Mouse (Mus musculus) midbrain, embryonic 15.5 days (tissue): ENCODE measurements around the gene Tnfrsf4. TPM values are rescaled to one million over a fixed set of nuclear protein-coding genes. Genes with fewer than 3 reads are reported as not detected.

Experiments
- ATAC-seq: fragments of 200-750 bp; cut with Nextera tagmentation; replicated peaks from 2 replicates; pipeline ENCODE4 v1.8.0; 2017; ENCODE audit warnings: moderate TSS enrichment
- H3K27ac ChIP-seq: fragments of 300-500 bp; sonication (generic); 2 replicates; pipeline ENCODE4 v1.5.1; 2015; ENCODE audit warnings: mild to moderate bottlenecking, inconsistent platforms
- H3K27me3 ChIP-seq: fragments of 300-500 bp; sonication (generic); replicated peaks from 2 replicates; pipeline ENCODE4 v1.6.1; 2015; ENCODE audit warnings: inconsistent platforms
- H3K36me3 ChIP-seq: fragments of 300-500 bp; sonication (generic); replicated peaks from 2 replicates; pipeline ENCODE4 v1.6.1; 2015; ENCODE audit warnings: inconsistent platforms
- H3K4me1 ChIP-seq: fragments of 300-500 bp; sonication (generic); 2 replicates; pipeline ENCODE4 v1.6.1; 2015; ENCODE audit warnings: inconsistent platforms
- H3K4me2 ChIP-seq: fragments of 300-500 bp; sonication (generic); 2 replicates; pipeline ENCODE4 v1.6.1; 2015; ENCODE audit warnings: inconsistent platforms, mild to moderate bottlenecking, moderate library complexity
- H3K4me3 ChIP-seq: fragments of 300-500 bp; sonication (generic); 2 replicates; pipeline ENCODE4 v1.5.1; 2015; ENCODE audit warnings: mild to moderate bottlenecking, inconsistent platforms
- H3K9ac ChIP-seq: fragments of 300-500 bp; sonication (generic); 2 replicates; pipeline ENCODE4 v1.6.1; 2015; ENCODE audit warnings: mild to moderate bottlenecking, inconsistent platforms
- H3K9me3 ChIP-seq: fragments of 300-500 bp; sonication (generic); 2 replicates; pipeline ENCODE4 v1.6.1; 2016; ENCODE audit warnings: inconsistent platforms
- WGBS: fragments of 180-500 bp; shearing (Covaris S2); methylation state at CpG from one replicate; pipeline ENCODE4 v1.1.7; 2015; ENCODE audit warnings: mixed read lengths; 5-methylcytosine and 5-hydroxymethylcytosine counted together
- polyA plus RNA-seq: library from polyadenylated mRNA; unstranded; fragments of >200 nt; fragmentation: Nextera tagmentation; extraction: Ambion mirVana; gene quantifications from 2 replicates; pipeline ENCODE4 v1.2.1, GENCODE M21; 2015

The Tnfrsf4 gene
- polyA plus RNA-seq = 0.56 and 0.83 TPM in 2 replicates

GRCm38 (mm10) chr4:156013637-156014036 is at the start of gene Tnfrsf4:
Gene Tnfrsf4, plus strand, starts transcription at chr4:156013843.
- Histone ChIP-seq H3K36me3 (peaks cover 37% of the 10 kb centered on the region), H3K4me2 (no peak within 1 kb of the TSS), H3K27ac (no peak within 1 kb of the TSS), H3K4me3 (no peak within 1 kb of the TSS), H3K4me1 (no peaks in the 10 kb centered on the region), H3K9ac (no peak within 1 kb of the TSS), H3K27me3 (no peaks in the 10 kb centered on the region), H3K9me3 (no peaks in the 10 kb centered on the region)
- 92% methylated on average over 8 of the region's 8 CpGs for WGBS
- no peak for ATAC-seq

DNA sequence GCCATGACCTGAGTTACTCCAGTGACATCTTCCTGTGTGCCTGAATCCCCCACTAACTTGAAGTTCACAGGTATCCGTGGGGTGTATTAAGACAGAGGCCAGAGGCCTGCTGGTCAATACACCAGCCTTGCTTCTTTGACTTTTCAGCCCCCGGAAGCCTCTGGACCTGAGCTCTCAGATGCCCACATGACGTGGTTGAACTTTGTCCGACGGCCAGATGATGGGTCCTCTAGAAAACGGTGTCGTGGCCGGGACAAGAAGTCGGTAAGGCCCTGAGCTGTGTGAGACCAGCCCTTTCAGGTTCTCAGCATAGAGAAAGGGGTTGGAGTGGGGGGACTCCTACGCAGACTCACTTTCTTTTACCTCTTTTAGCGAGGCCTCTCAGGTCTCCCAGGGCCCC is 49.2 kb upstream of the Tnfrsf4 start:
- Histone ChIP-seq H3K9ac (no peak overlapping the region), H3K9me3 (no peaks in the 10 kb centered on the region), H3K4me2 (no peak overlapping the region), H3K4me3 (no peak overlapping the region), H3K36me3 (peaks cover 14% of the 10 kb centered on the region), H3K4me1 (peaks cover 19% of the 10 kb centered on the region), H3K27me3 (no peaks in the 10 kb centered on the region), H3K27ac (no peak overlapping the region)
- WGBS = 90% methylated on average over 11 of the region's 11 CpGs
- ATAC-seq = no peak

- H3K27me3 ChIP-seq = no peaks in the 10 kb centered on the region
- no peak overlapping the region for H3K27ac ChIP-seq
- H3K36me3 ChIP-seq = peaks cover 14% of the 10 kb centered on the region
- H3K9me3 ChIP-seq = no peaks in the 10 kb centered on the region
- H3K4me3 ChIP-seq = no peak overlapping the region
- ATAC-seq = no peak
- no peak overlapping the region for H3K9ac ChIP-seq
- WGBS = 85% methylated on average over 13 of the region's 13 CpGs
- no peak overlapping the region for H3K4me2 ChIP-seq
- no peaks in the 10 kb centered on the region for H3K4me1 ChIP-seq
These were observed 44.5 kb upstream of the Tnfrsf4 start for GRCm38 (mm10) chr4:155969043-155969653.

- ATAC-seq = no peak
These were observed 43.4 kb upstream of the Tnfrsf4 start for GRCm38 (mm10) chr4:155970286-155970685.

DNA sequence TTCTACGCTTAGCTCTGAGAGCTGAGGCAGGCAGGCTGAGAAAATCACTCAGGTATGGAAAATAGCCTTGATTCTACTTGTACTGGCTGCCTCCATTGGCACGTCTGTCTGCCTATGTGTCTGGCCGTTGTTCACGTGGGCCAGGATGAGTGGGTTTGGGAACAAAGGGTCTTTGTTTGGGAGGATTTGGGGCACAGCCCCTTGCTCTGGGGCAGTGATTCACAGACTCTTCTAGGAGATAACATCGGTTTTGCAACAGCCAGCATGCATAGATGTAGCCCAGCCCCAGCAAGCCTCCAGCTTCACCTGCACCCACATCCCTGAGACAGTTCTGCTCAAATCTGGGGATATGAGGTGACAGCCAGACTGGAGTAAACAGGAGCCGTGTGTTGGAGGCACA is 41.0 kb upstream of the Tnfrsf4 start:
- H3K4me1 ChIP-seq = no peaks in the 10 kb centered on the region
- no peaks in the 10 kb centered on the region for H3K36me3 ChIP-seq
- H3K9me3 ChIP-seq = no peaks in the 10 kb centered on the region
- no peak overlapping the region for H3K4me3 ChIP-seq
- H3K27ac ChIP-seq = no peak overlapping the region
- 36% methylated on average over 6 of the region's 6 CpGs for WGBS
- H3K4me2 ChIP-seq = no peak overlapping the region
- no peak for ATAC-seq
- no peaks in the 10 kb centered on the region for H3K27me3 ChIP-seq
- H3K9ac ChIP-seq = no peak overlapping the region

More at GRCm38 (mm10) chr4:155970286-155970685, 43.4 kb upstream of the Tnfrsf4 start:
- H3K4me3 ChIP-seq = no peak overlapping the region
- H3K27me3 ChIP-seq = no peaks in the 10 kb centered on the region
- no peak overlapping the region for H3K4me2 ChIP-seq
- WGBS = 81% methylated on average over 5 of the region's 5 CpGs
- H3K9me3 ChIP-seq = no peaks in the 10 kb centered on the region
- H3K9ac ChIP-seq = no peak overlapping the region
- peaks cover 9% of the 10 kb centered on the region; the same call in 1 of the 2 replicates for H3K36me3 ChIP-seq
- H3K27ac ChIP-seq = no peak overlapping the region
- no peaks in the 10 kb centered on the region for H3K4me1 ChIP-seq

DNA sequence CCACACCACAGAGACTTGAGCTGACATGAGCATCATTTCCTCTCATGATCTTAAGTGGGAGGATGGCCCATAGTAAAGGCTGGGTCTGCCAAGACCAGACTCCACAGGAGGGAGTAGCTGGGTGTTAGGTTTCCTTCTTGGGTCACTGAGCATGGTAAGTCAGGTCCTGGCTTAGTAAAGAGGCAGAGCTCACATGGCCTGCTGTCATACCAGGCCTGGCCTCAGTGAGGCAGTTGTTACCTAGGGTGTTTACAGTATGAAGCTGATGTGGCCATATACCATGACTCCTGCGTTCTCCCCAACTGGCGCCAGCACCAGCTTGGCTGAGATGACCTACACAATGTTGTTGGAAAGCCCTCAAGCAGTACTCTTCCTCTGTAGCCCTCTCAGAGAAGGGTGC is 40.4 kb upstream of the Tnfrsf4 start:
- no peaks in the 10 kb centered on the region for H3K36me3 ChIP-seq
- no peak overlapping the region for H3K4me3 ChIP-seq
- no peak overlapping the region for H3K27ac ChIP-seq
- no peaks in the 10 kb centered on the region for H3K9me3 ChIP-seq
- no peak overlapping the region for H3K9ac ChIP-seq
- H3K4me2 ChIP-seq = no peak overlapping the region
- WGBS = 87% methylated on average over 2 of the region's 2 CpGs
- no peak for ATAC-seq
- no peaks in the 10 kb centered on the region for H3K4me1 ChIP-seq
- no peaks in the 10 kb centered on the region for H3K27me3 ChIP-seq

DNA sequence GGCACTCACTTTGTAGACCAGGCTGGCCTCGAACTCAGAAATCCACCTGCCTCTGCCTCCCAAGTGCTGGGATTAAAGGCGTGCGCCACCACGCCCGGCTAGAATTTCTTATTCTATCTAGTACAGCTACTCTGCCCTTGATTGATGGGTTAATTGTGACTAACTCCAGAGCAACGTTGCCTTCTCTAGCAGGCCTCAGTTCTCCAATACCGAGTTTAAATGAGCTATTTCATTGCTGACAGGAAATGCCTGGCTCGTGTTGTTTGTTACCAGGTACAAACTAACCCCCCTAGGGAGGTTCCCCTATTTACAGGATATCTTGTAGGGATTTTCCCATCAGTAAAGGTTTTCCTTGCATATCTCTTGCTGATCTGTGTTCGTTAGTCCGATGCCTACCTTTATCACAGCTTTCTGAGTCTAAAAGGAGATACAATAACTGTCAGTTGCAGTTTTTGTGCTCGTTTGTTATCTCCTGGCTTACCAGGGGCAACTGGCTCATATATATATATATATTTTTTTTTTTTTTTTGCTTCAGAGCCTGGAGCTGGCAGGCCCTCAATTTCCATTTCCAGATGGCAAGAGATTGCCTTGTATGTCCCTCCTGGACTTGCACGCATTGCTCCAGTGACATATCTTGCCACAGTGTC is 32.1 kb upstream of the Tnfrsf4 start:
- no peak for ATAC-seq
- no peak overlapping the region for H3K4me3 ChIP-seq
- H3K9me3 ChIP-seq = no peaks in the 10 kb centered on the region
- no peak overlapping the region for H3K27ac ChIP-seq
- H3K36me3 ChIP-seq = no peaks in the 10 kb centered on the region
- H3K27me3 ChIP-seq = no peaks in the 10 kb centered on the region
- no peak overlapping the region for H3K9ac ChIP-seq
- no peak overlapping the region for H3K4me2 ChIP-seq
- 0 out of 2 replicates have a peak, but pooled peaks cover 4% of the 10 kb centered on the region for H3K4me1 ChIP-seq
- WGBS = 84% methylated on average over 12 of the region's 12 CpGs

DNA sequence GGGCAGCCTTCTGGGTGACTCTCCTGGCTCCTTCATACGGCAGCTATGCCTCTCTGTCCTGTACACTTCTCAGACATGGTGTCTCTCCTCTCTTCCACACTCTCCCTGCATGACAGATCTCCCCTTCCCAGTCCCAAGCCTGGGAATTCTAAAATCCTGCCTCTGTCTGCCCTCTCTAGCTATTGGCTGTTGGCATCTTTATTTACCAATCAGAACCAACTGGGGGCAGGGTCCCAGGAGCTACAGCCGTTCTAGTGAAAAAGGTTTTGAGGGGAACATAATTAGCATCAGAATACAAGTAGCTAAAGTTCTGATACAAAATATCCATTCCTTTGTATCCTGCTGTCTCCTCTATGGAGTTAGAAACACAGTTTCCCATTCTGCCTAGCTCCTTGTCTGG is 29.9 kb upstream of the Tnfrsf4 start:
- no peak overlapping the region for H3K9ac ChIP-seq
- ATAC-seq = no peak
- no peak overlapping the region for H3K27ac ChIP-seq
- H3K4me1 ChIP-seq = 0 out of 2 replicates have a peak, but pooled peaks cover 4% of the 10 kb centered on the region
- WGBS = 10% methylated on average over 2 of the region's 2 CpGs
- no peaks in the 10 kb centered on the region for H3K36me3 ChIP-seq
- H3K4me2 ChIP-seq = no peak overlapping the region
- no peaks in the 10 kb centered on the region for H3K27me3 ChIP-seq
- no peaks in the 10 kb centered on the region for H3K9me3 ChIP-seq
- no peak overlapping the region for H3K4me3 ChIP-seq

DNA sequence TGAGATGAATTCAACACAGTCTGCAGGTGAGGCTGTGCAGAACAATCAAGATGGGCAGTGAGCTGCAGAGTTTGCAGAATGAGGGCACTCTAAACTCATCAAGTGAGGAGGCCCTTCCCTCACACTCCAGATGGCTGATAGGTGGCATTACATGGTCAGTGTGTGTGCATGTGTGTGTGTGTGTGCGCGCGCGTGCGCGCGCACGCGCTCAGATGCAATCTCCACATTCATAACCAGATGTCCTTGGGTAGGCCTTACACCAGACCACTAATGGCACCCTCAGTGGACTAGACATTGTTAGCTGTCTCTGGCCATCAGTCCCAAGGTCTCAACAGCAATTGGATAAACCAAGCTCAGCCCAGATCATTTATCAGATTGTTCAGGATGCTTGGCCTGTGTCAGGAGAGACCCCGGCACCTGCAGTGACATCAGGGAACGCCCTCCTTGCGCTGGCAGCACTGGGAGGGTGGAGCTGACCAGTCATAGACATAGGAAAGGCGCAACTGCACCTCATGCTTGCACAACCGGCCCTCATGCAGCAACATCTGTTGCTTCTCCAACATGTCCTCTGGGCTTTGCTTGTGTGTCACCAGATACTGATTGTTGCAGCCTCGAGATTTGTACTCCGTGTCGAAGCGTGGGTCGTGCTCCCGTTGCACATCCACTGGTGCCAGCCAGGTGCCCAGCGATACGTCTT is 22.3 kb upstream of the Tnfrsf4 start:
- peak; percentile 6; the same call in 1 of the 2 replicates for ATAC-seq
- WGBS = 89% methylated on average over 22 of the region's 22 CpGs
- Histone ChIP-seq H3K4me3 (peak overlapping the region; percentile 80), H3K27ac (peak overlapping the region; percentile 97), H3K27me3 (no peaks in the 10 kb centered on the region), H3K36me3 (no peaks in the 10 kb centered on the region), H3K4me1 (peaks cover 31% of the 10 kb centered on the region), H3K9me3 (no peaks in the 10 kb centered on the region), H3K9ac (peak overlapping the region; percentile 79), H3K4me2 (peak overlapping the region; percentile 97)

DNA sequence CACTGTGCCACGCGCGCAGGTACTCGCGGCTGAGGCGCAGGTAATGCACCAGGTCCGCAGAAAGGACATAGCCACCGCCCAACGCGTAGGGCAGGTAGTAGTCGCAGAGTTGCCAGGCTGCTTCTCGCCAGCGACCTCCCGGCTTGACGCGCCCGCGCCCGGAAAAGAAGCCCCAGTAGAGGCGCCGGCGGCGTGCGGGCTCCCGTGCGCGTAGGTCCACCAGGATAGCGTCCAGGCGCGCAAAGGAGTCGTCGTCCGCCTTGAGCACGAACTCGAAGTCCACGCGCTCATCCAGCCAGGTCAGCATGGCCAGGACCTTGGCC is 21.8 kb upstream of the Tnfrsf4 start:
- Histone ChIP-seq H3K9ac (peak overlapping the region; percentile 79), H3K4me2 (peak overlapping the region; percentile 97), H3K27ac (peak overlapping the region; percentile 97), H3K36me3 (0 out of 2 replicates have a peak, but pooled peaks cover 3% of the 10 kb centered on the region), H3K4me1 (peaks cover 31% of the 10 kb centered on the region), H3K4me3 (peak overlapping the region; percentile 80), H3K27me3 (no peaks in the 10 kb centered on the region), H3K9me3 (no peaks in the 10 kb centered on the region)
- WGBS = 26% methylated on average over 37 of the region's 37 CpGs
- peak; percentile 24 for ATAC-seq

- Histone ChIP-seq H3K27ac (peak within 1 kb of the TSS; percentile 97), H3K4me2 (peak within 1 kb of the TSS; percentile 97), H3K4me1 (peaks cover 31% of the 10 kb centered on the region), H3K4me3 (peak within 1 kb of the TSS; percentile 80), H3K9me3 (no peaks in the 10 kb centered on the region), H3K36me3 (peaks cover 5% of the 10 kb centered on the region; the same call in 1 of the 2 replicates), H3K27me3 (no peaks in the 10 kb centered on the region), H3K9ac (peak within 1 kb of the TSS; percentile 79)
- peak; percentile 92 for ATAC-seq
- under 1% methylated on average over 96 of the region's 99 CpGs for WGBS
These were observed 21.3 kb upstream of the Tnfrsf4 start, which contains the start of the genes B3galt6 and Sdf4 for GRCm38 (mm10) chr4:155992241-155992905. Gene B3galt6, minus strand, starts transcription at chr4:155992649. Gene Sdf4, plus strand, starts transcription at chr4:155992872.
